Mouse (Mus musculus): ENCODE results near the gene Foxe1. TPM values are rescaled to one million over a fixed set of nuclear protein-coding genes. Genes with fewer than 3 reads are reported as not detected.

Gene Foxe1
- 0.27 TPM for polyA plus RNA-seq (2017; shearing (Covaris generic))

DNA sequence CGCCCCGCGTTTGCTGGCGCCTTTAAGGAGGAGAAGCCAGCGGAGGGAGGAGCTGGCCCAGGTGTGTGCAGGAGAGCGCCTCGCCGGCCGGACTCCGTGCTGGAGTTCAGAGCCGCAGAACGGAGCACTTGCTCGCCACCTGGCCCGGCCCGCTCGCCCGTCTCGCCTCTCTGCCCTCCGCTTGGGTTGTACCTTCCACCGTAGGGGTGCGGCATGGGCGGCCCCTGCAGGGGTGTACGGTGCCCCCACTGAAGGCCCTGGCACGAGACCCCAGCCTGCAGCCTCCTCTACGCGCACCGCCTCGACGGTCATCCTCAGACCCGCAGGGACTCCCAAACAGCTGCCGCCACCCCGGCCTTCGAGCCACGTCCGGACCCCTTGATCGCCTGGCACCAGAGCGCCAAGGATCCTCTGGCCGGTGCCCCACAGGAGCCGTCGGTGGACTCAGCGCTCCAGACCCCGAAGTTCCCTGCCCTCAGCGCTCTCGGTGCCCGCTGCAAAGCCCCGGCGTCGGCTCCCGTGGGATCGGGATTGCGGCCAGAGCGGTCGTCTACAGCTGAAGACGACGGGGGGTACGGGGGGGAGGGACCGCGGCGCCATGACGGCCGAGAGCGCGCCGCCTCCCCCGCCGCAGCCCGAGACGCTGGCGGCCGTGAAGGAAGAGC is at the start of gene Foxe1:
TSS of gene Foxe1 (plus strand) at position 14 of the 665 bp plus-strand sequence.

DNA sequence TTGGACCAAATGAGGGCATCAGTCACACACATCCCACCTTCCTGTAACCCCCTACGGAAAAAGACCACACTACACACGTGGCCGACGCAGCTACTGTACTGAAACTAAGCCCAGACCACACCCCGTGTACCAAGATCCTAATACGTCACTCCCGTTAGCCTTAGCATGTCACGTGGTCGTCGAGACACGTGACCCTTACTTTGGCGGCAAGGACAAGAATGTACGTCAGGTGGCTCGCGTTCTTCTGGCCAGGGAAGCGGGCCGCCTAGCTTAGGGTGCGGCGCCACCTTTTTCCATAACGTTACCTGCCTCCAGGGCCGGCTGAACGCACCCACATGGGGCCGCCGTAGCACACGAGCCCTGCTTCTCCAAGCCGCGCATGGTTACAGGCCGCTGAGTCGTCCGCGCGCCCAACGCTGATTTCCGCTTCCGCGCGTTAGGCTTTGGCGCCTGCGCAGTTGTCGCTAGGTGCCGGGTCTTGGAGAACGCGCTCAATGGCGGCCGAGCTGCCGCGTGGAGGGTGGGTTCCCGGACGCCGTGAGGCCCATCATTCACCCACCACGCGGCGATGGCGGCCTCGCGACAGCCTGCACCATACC is 45.7 kb downstream of the Foxe1 start, which contains the start of gene Trmo:
TSS of gene Trmo (minus strand) at position 425 of the 599 bp plus-strand sequence.

Other genes with a start within 250 kb of the Foxe1 start
- gene Ncbp1, start 205.0 kb upstream of the Foxe1 start, polyA plus RNA-seq (2017; shearing (Covaris generic)): 59.9 TPM
- gene Tstd2, start 204.9 kb upstream of the Foxe1 start, polyA plus RNA-seq (2017; shearing (Covaris generic)): 32.3 TPM
- 35.7 TPM for gene Xpa, start 147.3 kb upstream of the Foxe1 start, polyA plus RNA-seq (2017; shearing (Covaris generic))
- 23.5 TPM for gene Trmo, start 45.8 kb downstream of the Foxe1 start, polyA plus RNA-seq (2017; shearing (Covaris generic))
- gene Hemgn, start 69.9 kb downstream of the Foxe1 start, polyA plus RNA-seq (2017; shearing (Covaris generic)): 0.22 TPM
- 105 TPM for gene Anp32b, start 107.3 kb downstream of the Foxe1 start, polyA plus RNA-seq (2017; shearing (Covaris generic))
- gene Nans, start 145.6 kb downstream of the Foxe1 start, polyA plus RNA-seq (2017; shearing (Covaris generic)): 57.5 TPM
- gene Trim14, start 192.5 kb downstream of the Foxe1 start, polyA plus RNA-seq (2017; shearing (Covaris generic)): 45.5 TPM

Measured in effector memory CD4-positive, alpha-beta T cell, adult 7 months (primary cell).